Mouse (Mus musculus) heart, adult 9 months (tissue): ENCODE data around the gene Lgr5.

Experiments used
- DNase-seq, 2 experiments: peaks; one replicate each; pipeline ENCODE4 v3.0.0; 2022; ENCODE audit warnings: low spot score in 2 of 2

Gene Lgr5

GRCm38 (mm10) chr10:115570577-115570976, 17.0 kb downstream of the Lgr5 start:
- no peak for DNase-seq

GRCm38 (mm10) chr10:115569712-115570491, 17.7 kb downstream of the Lgr5 start, which contains the start of gene A930009A15Rik:
Gene A930009A15Rik, plus strand, starts transcription at chr10:115569986.
- DNase-seq, result no peak

GRCm38 (mm10) chr10:115563961-115564360, 23.6 kb downstream of the Lgr5 start:
- DNase-seq, result no peak

GRCm38 (mm10) chr10:115562911-115563686, 24.5 kb downstream of the Lgr5 start:
- DNase-seq, result no peak

GRCm38 (mm10) chr10:115561136-115561880, 26.3 kb downstream of the Lgr5 start:
- DNase-seq, result no peak

GRCm38 (mm10) chr10:115556738-115557242, 30.8 kb downstream of the Lgr5 start:
- DNase-seq, result no peak

- no peak for DNase-seq
Measured at GRCm38 (mm10) chr10:115555191-115555765, 32.3 kb downstream of the Lgr5 start.

GRCm38 (mm10) chr10:115553352-115554113, 34.0 kb downstream of the Lgr5 start:
- no peak for DNase-seq

- no peak for DNase-seq
Measured at GRCm38 (mm10) chr10:115551069-115551468, 36.5 kb downstream of the Lgr5 start.

GRCm38 (mm10) chr10:115550253-115550652, 37.3 kb downstream of the Lgr5 start:
- DNase-seq, result no peak

GRCm38 (mm10) chr10:115542917-115543316, 44.7 kb downstream of the Lgr5 start:
- DNase-seq, result no peak

GRCm38 (mm10) chr10:115530746-115531145, 56.8 kb downstream of the Lgr5 start:
- no peak for DNase-seq

GRCm38 (mm10) chr10:115529768-115530167, 57.8 kb downstream of the Lgr5 start:
- DNase-seq, result no peak

- DNase-seq, result no peak
Measured at GRCm38 (mm10) chr10:115528892-115529291, 58.7 kb downstream of the Lgr5 start.

GRCm38 (mm10) chr10:115521081-115521451, 66.5 kb downstream of the Lgr5 start:
- DNase-seq, result no peak

- DNase-seq, result no peak
Measured at GRCm38 (mm10) chr10:115520200-115521080, 67.1 kb downstream of the Lgr5 start.

- DNase-seq, result no peak
Measured at GRCm38 (mm10) chr10:115518845-115519244, 68.7 kb downstream of the Lgr5 start.

GRCm38 (mm10) chr10:115515503-115515902, 72.1 kb downstream of the Lgr5 start:
- no peak for DNase-seq

GRCm38 (mm10) chr10:115510959-115511358, 76.6 kb downstream of the Lgr5 start:
- DNase-seq, result no peak
